Mouse (Mus musculus) kidney, embryonic 15.5 days (tissue): ENCODE results near the gene Tspan9. TPM values are rescaled to one million over a fixed set of nuclear protein-coding genes. Genes with fewer than 3 reads are reported as not detected.

Experiments used
- ATAC-seq: fragments of 200-750 bp; cut with Nextera tagmentation; replicated peaks from 2 replicates; pipeline ENCODE4 v1.8.0; 2017; ENCODE audit warnings: moderate TSS enrichment; ENCODE audit not compliant: low FRiP score
- H3K27ac ChIP-seq: fragments of 300-500 bp; sonication (generic); 2 replicates; pipeline ENCODE4 v1.5.1; 2015; ENCODE audit warnings: mild to moderate bottlenecking, inconsistent platforms
- H3K27me3 ChIP-seq: fragments of 300-500 bp; sonication (generic); 2 replicates; pipeline ENCODE4 v1.6.1; 2015; ENCODE audit warnings: inconsistent platforms
- H3K36me3 ChIP-seq: fragments of 300-500 bp; sonication (generic); 2 replicates; pipeline ENCODE4 v1.6.1; 2015; ENCODE audit warnings: inconsistent platforms
- H3K4me1 ChIP-seq: fragments of 300-500 bp; sonication (generic); 2 replicates; pipeline ENCODE4 v1.6.1; 2015; ENCODE audit warnings: inconsistent platforms
- H3K4me2 ChIP-seq: fragments of 300-500 bp; sonication (generic); 2 replicates; pipeline ENCODE4 v1.6.1; 2015; ENCODE audit warnings: moderate library complexity, mild to moderate bottlenecking, inconsistent platforms
- H3K4me3 ChIP-seq: fragments of 300-500 bp; sonication (generic); replicated peaks from 2 replicates; pipeline ENCODE4 v1.5.1; 2015; ENCODE audit warnings: mild to moderate bottlenecking, inconsistent platforms
- H3K9ac ChIP-seq: fragments of 300-500 bp; sonication (generic); 2 replicates; pipeline ENCODE4 v1.6.1; 2015; ENCODE audit warnings: mild to moderate bottlenecking, inconsistent platforms
- H3K9me3 ChIP-seq: fragments of 300-500 bp; sonication (generic); replicated peaks from 2 replicates; pipeline ENCODE4 v1.6.1; 2016; ENCODE audit warnings: inconsistent platforms
- WGBS: fragments of 180-500 bp; shearing (Covaris S2); methylation state at CpG from one replicate; pipeline ENCODE4 v1.1.7; 2015; ENCODE audit warnings: mixed read lengths; 5-methylcytosine and 5-hydroxymethylcytosine counted together
- polyA plus RNA-seq: library from polyadenylated mRNA; unstranded; fragments of >200 nt; fragmentation: Nextera tagmentation; extraction: Ambion mirVana; gene quantifications from 2 replicates; pipeline ENCODE4 v1.2.1, GENCODE M21; 2015

The Tspan9 gene
- polyA plus RNA-seq, 1 experiment from 2014 or later = 121 TPM

DNA sequence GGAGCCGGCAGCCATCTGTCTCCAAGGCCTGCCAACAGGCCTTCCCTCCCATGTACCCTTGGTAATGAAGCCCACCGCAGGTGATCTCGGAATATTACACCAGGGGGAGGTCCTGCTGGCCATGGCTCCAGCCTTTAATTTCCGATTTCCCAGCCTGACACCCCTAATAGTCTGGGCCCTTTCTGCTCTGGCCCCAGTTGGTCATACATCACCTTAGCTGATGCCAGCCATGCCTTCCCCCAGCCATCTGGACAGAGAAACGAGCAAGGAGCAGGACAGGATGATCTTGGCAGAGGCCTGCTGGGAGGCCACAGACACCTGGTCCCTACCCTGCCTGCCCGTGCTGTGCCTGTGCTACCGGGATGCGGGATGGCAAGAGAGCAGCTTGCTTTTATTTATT lies 62.1 kb downstream of the Tspan9 start:
- Histone ChIP-seq H3K4me1 (peaks cover 45% of the 10 kb centered on the region), H3K36me3 (0 out of 2 replicates have a peak, but pooled peaks cover 4% of the 10 kb centered on the region), H3K9ac (no peak overlapping the region), H3K9me3 (no peaks in the 10 kb centered on the region), H3K27me3 (no peaks in the 10 kb centered on the region), H3K4me3 (no peak overlapping the region), H3K27ac (no peak overlapping the region), H3K4me2 (no peak overlapping the region)
- 80% methylated on average over 8 of the region's 8 CpGs for WGBS
- ATAC-seq = no peak

DNA sequence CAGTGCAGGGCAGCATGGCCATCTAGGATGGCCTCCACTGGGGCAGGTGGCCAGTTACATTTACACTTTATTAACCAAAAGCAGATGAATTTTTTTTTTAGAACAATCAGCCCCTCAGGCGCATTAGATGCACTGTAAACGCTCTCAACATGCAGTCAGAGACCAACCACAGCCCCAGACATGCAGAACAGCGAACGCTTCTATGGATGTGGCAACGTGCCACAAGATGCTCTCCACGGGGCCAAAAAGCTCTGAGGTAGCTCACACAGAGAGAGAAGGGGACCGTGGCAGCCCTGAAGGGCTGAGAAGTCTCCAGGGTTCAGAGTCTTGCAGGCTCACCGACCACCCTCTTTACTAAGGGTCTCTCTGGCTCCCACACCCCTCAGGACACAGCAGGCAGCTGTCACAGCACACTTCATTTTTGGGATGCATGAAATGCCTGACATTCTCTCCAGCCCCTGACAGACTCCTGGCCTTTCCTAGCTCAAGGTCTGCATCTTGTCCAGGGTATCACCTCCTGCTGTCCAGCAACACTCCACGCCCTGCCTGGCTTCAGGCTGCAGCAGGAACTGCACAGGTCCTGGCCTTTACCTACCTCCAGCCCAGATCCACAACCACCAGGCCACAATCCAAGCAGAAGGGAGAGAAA lies 63.7 kb downstream of the Tspan9 start:
- Histone ChIP-seq H3K4me1 (peaks cover 53% of the 10 kb centered on the region), H3K36me3 (0 out of 2 replicates have a peak, but pooled peaks cover 4% of the 10 kb centered on the region), H3K27ac (peak overlapping the region; percentile 42; the same call in 1 of the 2 replicates), H3K9ac (no peak overlapping the region), H3K27me3 (no peaks in the 10 kb centered on the region), H3K4me3 (no peak overlapping the region), H3K4me2 (no peak overlapping the region), H3K9me3 (no peaks in the 10 kb centered on the region)
- 79% methylated on average over 9 of the region's 9 CpGs for WGBS
- ATAC-seq = no peak

DNA sequence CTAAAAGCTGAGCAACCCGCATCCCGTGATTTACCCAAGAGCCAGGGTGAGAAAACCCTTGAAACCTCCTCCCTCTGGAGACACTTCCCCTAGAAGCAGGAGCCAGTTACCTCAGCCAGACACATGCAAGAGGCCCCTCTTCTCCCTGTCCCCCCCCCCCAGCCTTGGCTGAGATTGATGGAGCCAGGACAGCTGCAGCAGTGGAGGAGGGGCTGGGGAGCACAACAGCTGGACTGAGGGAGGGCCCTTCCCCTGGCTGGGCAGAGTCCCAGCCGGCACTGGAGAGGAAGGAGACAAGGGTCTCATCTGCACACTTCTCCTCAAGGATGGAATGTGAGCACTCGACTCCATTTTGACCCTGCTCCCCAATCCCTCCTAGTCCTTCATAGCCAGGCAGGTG lies 64.9 kb downstream of the Tspan9 start:
- 26% methylated on average over 4 of the region's 4 CpGs for WGBS
- peaks cover 57% of the 10 kb centered on the region for H3K4me1 ChIP-seq
- peaks cover 8% of the 10 kb centered on the region; the same call in 1 of the 2 replicates for H3K36me3 ChIP-seq
- peak; percentile 77 for ATAC-seq
- no peak overlapping the region for H3K4me3 ChIP-seq
- no peak overlapping the region for H3K4me2 ChIP-seq
- no peak overlapping the region for H3K9ac ChIP-seq
- no peaks in the 10 kb centered on the region for H3K27me3 ChIP-seq
- peak overlapping the region; percentile 20 for H3K27ac ChIP-seq
- H3K9me3 ChIP-seq = no peaks in the 10 kb centered on the region

DNA sequence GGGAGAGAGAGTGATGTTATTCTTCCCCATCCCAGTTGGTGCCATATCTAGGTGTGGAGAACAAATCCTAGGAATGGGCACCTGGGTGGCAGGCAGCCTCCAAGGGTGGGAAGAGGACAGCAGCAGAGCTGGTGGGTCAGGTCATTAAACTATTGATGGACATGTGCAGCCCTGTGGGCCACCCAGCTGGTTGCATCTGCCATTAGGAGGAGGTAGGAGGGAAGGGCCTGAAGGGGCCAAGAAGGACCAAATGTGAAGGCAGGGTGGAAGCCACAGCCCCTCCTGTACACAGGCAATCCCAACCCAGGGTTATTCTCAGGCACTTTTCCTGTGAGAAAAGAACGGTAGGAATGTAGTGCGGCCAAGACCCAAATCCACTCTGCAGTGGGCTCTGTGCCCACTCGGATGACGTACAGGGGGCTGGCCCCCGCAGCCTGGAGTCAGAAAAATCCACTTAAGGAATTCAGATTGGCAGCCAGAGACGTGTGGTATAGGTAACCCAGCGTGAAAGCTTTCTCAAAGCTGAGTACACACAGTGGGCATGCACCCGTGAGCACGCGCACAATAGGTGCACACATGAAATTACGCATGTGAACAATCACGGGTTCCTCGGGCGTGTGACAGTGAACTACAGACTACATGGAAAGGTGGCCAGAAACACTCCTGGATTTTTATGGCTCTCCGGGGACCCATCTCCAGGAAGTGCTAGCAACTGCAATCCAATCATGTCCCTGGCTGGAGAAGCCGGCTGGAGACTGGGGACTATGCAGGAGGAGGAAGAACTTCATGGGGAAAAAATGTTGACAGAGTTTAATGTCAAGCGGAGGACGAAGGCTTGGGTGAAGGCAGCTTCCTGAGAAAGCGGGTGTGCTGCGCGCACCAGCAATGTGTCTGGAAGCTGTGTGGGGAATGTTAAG lies 67.0 kb downstream of the Tspan9 start:
- H3K9me3 ChIP-seq = no peaks in the 10 kb centered on the region
- H3K36me3 ChIP-seq = peaks cover 5% of the 10 kb centered on the region; the same call in 1 of the 2 replicates
- H3K9ac ChIP-seq = no peak overlapping the region
- no peaks in the 10 kb centered on the region for H3K27me3 ChIP-seq
- ATAC-seq = peak; percentile 57
- 53% methylated on average over 21 of the region's 21 CpGs for WGBS
- H3K4me1 ChIP-seq = peaks cover 64% of the 10 kb centered on the region
- H3K4me2 ChIP-seq = no peak overlapping the region
- peak overlapping the region; percentile 66 for H3K27ac ChIP-seq
- H3K4me3 ChIP-seq = no peak overlapping the region

DNA sequence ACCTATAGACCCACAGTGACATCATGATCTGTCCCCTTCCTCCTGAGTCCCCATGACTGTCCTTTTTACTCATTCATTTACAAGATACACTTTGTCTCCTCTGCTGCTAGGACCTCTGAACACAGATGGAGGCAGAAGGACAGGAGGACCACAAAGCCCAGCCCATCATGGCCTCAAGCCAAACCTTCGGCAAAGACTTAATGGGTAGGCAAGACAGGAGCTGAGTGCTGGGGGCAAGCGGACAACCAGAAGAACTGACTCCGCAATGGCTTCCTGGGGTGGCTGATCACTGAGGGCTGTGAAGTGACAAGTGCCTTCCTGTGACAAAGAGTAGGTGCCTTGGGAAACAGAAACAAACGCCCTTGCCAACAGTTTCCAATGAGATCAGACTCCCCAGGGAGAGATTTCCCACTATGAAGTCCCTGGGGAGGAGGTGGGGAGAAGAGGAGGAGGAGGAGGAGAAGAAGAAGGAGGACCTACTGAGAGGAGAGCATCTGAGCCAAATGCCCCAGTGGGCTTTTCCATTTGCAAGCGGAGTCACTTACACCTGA lies 67.9 kb downstream of the Tspan9 start:
- peaks cover 5% of the 10 kb centered on the region; the same call in 1 of the 2 replicates for H3K36me3 ChIP-seq
- H3K4me3 ChIP-seq = no peak overlapping the region
- H3K27me3 ChIP-seq = no peaks in the 10 kb centered on the region
- WGBS = 51% methylated on average over 5 of the region's 5 CpGs
- no peaks in the 10 kb centered on the region for H3K9me3 ChIP-seq
- H3K4me1 ChIP-seq = peaks cover 62% of the 10 kb centered on the region
- peak; percentile 22; the same call in 1 of the 2 replicates for ATAC-seq
- no peak overlapping the region for H3K4me2 ChIP-seq
- H3K9ac ChIP-seq = no peak overlapping the region
- peak overlapping the region; percentile 66; the same call in 1 of the 2 replicates for H3K27ac ChIP-seq

DNA sequence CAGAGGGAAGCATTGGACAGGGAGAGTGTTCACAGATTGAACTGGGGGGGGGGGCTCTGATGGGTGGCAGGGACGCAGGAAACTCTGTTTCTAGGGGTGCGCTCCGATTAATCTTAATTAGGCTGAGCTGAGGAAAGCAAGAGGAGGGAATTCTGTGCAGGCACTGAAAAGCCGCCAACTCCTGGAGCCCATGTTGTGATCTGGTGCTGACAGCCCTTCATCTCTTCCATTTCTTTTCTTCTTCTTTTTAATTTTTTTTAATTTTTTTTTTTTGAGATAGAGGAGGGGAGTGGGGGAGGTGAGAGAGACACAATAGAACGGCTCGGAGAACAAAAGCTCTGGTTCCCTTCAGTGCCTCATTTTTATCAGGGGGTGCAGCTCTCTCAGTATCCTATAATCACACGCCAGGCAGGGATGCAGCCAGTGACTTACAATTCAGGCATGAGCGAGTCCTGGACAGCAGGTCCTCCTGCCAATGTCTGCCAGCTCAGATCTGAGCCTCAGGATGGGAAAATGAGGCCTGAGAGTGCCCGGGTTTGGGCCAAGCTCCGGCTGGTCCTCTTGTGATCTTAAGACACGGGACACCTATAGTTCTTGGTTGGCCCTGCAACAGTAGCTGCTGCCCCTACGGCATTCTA lies 72.4 kb downstream of the Tspan9 start:
- no peak for ATAC-seq
- Histone ChIP-seq H3K36me3 (peaks cover 5% of the 10 kb centered on the region; the same call in 1 of the 2 replicates), H3K27ac (no peak overlapping the region), H3K27me3 (no peaks in the 10 kb centered on the region), H3K4me3 (no peak overlapping the region), H3K9me3 (no peaks in the 10 kb centered on the region), H3K4me1 (peaks cover 50% of the 10 kb centered on the region), H3K9ac (no peak overlapping the region), H3K4me2 (no peak overlapping the region)
- WGBS = 87% methylated on average over 12 of the region's 12 CpGs

DNA sequence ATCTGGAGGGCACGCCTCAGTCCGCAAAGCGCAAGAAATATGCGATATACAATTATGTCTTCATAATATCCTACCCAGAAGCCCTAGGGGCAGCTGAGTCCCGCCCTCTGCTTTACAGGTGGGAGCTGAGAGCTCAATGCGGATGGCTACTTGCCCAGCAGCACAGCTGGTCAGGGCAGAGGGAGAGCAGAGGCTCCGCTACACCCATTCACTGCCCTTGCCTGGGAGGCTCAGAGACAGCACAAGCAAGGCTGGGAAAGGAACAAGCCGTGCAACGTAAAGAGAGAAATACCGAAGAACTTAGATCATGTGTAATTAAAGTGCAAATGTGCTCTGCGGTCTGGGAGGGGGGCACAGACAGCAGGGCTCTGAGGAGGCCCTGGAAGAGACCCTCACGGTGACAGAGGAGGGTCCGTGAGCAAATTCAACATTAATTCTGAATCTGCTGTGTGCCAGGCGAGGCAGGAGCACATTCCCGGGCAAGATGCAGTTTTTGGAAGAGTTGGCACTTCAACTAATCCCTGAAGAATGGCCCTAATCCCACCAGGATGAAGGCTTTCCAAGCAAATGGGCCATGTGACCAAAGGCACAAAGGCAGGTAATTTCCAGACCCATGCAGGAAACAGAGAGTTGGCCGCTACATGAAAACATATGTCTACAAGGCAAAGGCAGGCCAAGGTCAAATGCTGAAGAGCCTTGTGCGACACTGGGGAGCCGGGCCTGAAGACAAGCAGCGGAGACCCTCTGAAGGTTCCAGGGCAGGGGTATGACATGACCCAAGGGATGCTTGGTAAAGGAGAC lies 73.1 kb downstream of the Tspan9 start:
- no peaks in the 10 kb centered on the region for H3K27me3 ChIP-seq
- H3K9me3 ChIP-seq = no peaks in the 10 kb centered on the region
- H3K4me3 ChIP-seq = no peak overlapping the region
- no peak overlapping the region for H3K27ac ChIP-seq
- ATAC-seq = no peak
- 85% methylated on average over 19 of the region's 19 CpGs for WGBS
- peaks cover 50% of the 10 kb centered on the region for H3K4me1 ChIP-seq
- no peak overlapping the region for H3K9ac ChIP-seq
- H3K4me2 ChIP-seq = no peak overlapping the region
- H3K36me3 ChIP-seq = peaks cover 5% of the 10 kb centered on the region; the same call in 1 of the 2 replicates

DNA sequence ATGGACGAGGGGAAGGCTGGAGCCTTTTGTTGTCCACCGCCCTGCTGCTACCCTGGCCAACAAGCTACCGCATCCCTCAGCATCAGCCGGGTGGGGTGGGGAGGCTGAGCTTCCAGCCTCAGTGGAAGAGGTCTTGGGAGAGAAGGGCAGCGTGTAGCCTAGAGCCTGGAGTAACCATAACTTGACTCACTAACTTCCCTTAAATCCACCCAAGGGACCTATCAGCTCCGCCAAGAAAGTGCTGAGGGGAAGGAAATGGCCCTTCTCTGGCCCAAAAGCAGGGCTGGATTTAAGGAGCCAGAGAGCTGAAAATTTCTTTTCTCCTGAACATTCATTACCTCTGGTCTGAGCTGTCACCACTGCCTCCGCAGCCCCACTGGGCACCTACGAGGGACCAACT lies 75.2 kb downstream of the Tspan9 start:
- Histone ChIP-seq H3K9me3 (no peaks in the 10 kb centered on the region), H3K4me3 (no peak overlapping the region), H3K36me3 (no peaks in the 10 kb centered on the region), H3K4me2 (no peak overlapping the region), H3K27me3 (no peaks in the 10 kb centered on the region), H3K4me1 (peaks cover 49% of the 10 kb centered on the region), H3K9ac (no peak overlapping the region), H3K27ac (no peak overlapping the region)
- no peak for ATAC-seq
- 75% methylated on average over 8 of the region's 8 CpGs for WGBS

DNA sequence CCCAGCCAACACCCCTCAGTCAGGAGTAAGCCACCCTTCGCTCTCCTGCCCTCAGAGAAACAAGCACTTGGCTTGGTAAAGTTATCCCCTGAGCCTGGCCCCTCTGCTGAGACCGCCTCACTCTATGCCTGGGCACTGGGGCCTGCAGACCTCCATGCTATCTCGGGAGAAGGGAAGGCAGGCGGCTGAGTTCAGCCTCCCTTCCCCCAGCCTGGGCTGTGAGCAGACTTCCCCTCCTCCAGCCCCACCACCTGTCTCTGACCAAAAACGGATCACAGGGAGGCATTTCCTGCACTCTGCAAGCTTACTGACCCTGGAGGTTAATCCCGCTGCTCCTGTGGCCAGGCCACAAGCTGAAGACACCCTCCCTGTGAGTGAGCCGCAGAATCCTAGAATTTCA lies 77.4 kb downstream of the Tspan9 start:
- H3K4me2 ChIP-seq = no peak overlapping the region
- no peak overlapping the region for H3K9ac ChIP-seq
- H3K36me3 ChIP-seq = peaks cover 4% of the 10 kb centered on the region; the same call in 1 of the 2 replicates
- H3K27ac ChIP-seq = peak overlapping the region; percentile 78
- H3K27me3 ChIP-seq = no peaks in the 10 kb centered on the region
- WGBS = 12% methylated on average over 7 of the region's 7 CpGs
- peak; percentile 83 for ATAC-seq
- H3K4me1 ChIP-seq = peaks cover 48% of the 10 kb centered on the region
- no peaks in the 10 kb centered on the region for H3K9me3 ChIP-seq
- no peak overlapping the region for H3K4me3 ChIP-seq

DNA sequence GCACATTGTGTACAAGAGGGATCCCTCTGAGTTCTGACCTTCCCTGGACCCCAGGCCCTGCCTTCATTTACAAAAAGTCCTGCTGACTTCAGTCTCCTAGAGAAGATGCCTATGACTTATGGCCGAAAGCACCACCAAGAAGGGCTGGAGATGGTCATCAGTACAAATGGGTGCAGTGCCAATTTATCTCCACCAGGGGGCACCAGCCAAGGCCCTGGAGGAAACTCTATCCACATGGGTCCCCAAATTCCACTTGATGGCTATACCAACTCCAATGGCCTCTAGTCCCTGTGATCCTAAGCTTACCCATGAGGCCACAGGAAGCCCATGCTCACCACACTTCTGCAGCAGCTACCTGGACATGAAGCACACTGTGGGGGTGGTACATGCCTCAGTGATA lies 79.9 kb downstream of the Tspan9 start:
- no peak overlapping the region for H3K27ac ChIP-seq
- WGBS = 94% methylated on average over 1 of the region's 1 CpGs

DNA sequence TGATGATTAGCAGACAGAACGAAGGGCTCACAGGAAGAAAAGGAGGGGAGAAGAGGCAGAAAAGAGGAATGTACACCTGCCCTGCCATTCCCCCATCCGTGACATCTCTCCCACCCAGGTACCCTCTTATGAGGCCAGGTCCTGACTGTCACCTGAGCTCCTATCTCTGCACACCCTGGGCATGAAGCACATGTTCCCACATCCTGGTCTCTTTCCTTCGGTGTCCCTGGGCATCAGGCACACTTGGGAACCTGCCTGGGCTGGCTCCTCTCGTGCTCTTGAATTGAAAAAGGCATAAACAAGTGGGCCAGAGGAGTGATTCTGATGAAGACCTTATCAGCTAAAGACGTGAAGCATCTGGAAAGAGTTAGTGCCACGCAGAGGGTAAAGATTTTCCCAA lies 80.6 kb downstream of the Tspan9 start:
- Histone ChIP-seq H3K36me3 (peaks cover 4% of the 10 kb centered on the region; the same call in 1 of the 2 replicates), H3K9me3 (no peaks in the 10 kb centered on the region), H3K9ac (no peak overlapping the region), H3K27ac (no peak overlapping the region), H3K27me3 (no peaks in the 10 kb centered on the region), H3K4me2 (no peak overlapping the region), H3K4me3 (no peak overlapping the region), H3K4me1 (peaks cover 48% of the 10 kb centered on the region)
- 87% methylated on average over 6 of the region's 6 CpGs for whole genome bisulfite sequencing
- no peak for ATAC-seq

More for the DNA sequence above, 79.9 kb downstream of the Tspan9 start:
- H3K36me3 ChIP-seq = peaks cover 4% of the 10 kb centered on the region; the same call in 1 of the 2 replicates
- no peak overlapping the region for H3K4me2 ChIP-seq
- no peak overlapping the region for H3K4me3 ChIP-seq
- H3K4me1 ChIP-seq = peaks cover 55% of the 10 kb centered on the region
- no peak for ATAC-seq
- no peaks in the 10 kb centered on the region for H3K27me3 ChIP-seq
- H3K9ac ChIP-seq = no peak overlapping the region
- H3K9me3 ChIP-seq = no peaks in the 10 kb centered on the region
